Mouse (Mus musculus) spleen, adult 18-20 months (tissue): ENCODE data around the gene Amotl2.
A peak's percentile ranks its signal among the peaks of the same experiment; 100 is the strongest.

Experiments
- DNase-seq, 2 experiments: peaks; one replicate each; pipeline ENCODE4 v3.0.0; 2022; ENCODE audit warnings: mixed read lengths in 2 of 2

Amotl2 gene

GRCm38 (mm10) chr9:102779493-102779892 lies 63.0 kb downstream of the Amotl2 start:
- peak; percentile 54 to 68 for DNase-seq
